10 mouse cellular contexts compared by ENCODE assay signal in genomic region chr11:94469136-94470064, GRCm38 (mm10). TPM values are rescaled to one million over a fixed set of nuclear protein-coding genes. Genes with fewer than 3 reads are reported as not detected.
A peak's percentile ranks its signal among the peaks of the same experiment; 100 is the strongest.
DNase-seq lines count a peak whose midpoint lies in the region; ATAC-seq lines count a peak whose summit lies in the region.
"Had no signal": no experiment of that assay in that cellular context is flagged by ENCODE, and none has a peak within 500 bp of the region (broad histone marks: within the 10 kb centered on the region; RNA-seq: fewer than 3 reads in every experiment).

No protein-coding gene starts in this region.

- peaks cover 98% of the 10 kb centered on the region for H3K4me1 ChIP-seq in embryonic facial prominence, embryonic 10.5 days
- peaks cover 76% of the 10 kb centered on the region for H3K4me1 ChIP-seq in hindbrain, embryonic 12.5 days
- peaks cover 53% of the 10 kb centered on the region for H3K4me1 ChIP-seq in midbrain, embryonic 16.5 days (ENCODE audit: control insufficient read depth, insufficient read depth, low read length)

- no peaks in the 10 kb centered on the region for H3K9me3 ChIP-seq in embryonic facial prominence, embryonic 10.5 days
- no peaks in the 10 kb centered on the region for H3K9me3 ChIP-seq in hindbrain, embryonic 12.5 days (replicated peaks)
- H3K9me3 ChIP-seq in midbrain, embryonic 16.5 days (replicated peaks; ENCODE audit: control insufficient read depth, low read length, poor library complexity, severe bottlenecking) = no peaks in the 10 kb centered on the region
- H3K9me3 ChIP-seq: megakaryocyte, embryonic 14.5 days had no signal

- H3K9ac ChIP-seq in hindbrain, embryonic 12.5 days = peak overlapping the region; percentile 41
- H3K9ac ChIP-seq in midbrain, embryonic 16.5 days (ENCODE audit: low read depth, low read length) = peak overlapping the region; percentile 4

- ATAC-seq in hindbrain, embryonic 12.5 days (ENCODE audit: low FRiP score) = peak; percentile 3; the same call in 1 of the 2 replicates
- ATAC-seq in midbrain, embryonic 16.5 days = no peak
- ATAC-seq: activated CD4-positive, CD25-positive, alpha-beta regulatory T cell, adult 4 months had no signal

- 27% methylated on average over 9 of the region's 9 CpGs for WGBS in embryonic facial prominence, embryonic 10.5 days
- 15% methylated on average over 9 of the region's 9 CpGs for WGBS in hindbrain, embryonic 12.5 days
- 8% methylated on average over 9 of the region's 9 CpGs for WGBS in midbrain, embryonic 16.5 days

- H3K27me3 ChIP-seq in embryonic facial prominence, embryonic 10.5 days (replicated peaks; ENCODE audit: low read depth, poor library complexity, severe bottlenecking) = peaks cover 45% of the 10 kb centered on the region
- H3K27me3 ChIP-seq in hindbrain, embryonic 12.5 days = peaks cover 14% of the 10 kb centered on the region
- no peaks in the 10 kb centered on the region for H3K27me3 ChIP-seq in midbrain, embryonic 16.5 days (ENCODE audit: control insufficient read depth, insufficient read depth, low read depth, low read length)

- peak; percentile 47 for DNase-seq in kidney, postnatal 10 days
- no peak for DNase-seq in kidney, adult 8-10 months
- peak; percentile 47 for DNase-seq in embryonic facial prominence, embryonic 10.5 days (ENCODE audit: low spot score)
- no peak for DNase-seq in frontal cortex, postnatal 14 days (ENCODE audit: low spot score in 2 of 2)
- no peak for DNase-seq in ovary, postnatal 36 days (ENCODE audit: low spot score)
- no peak for DNase-seq in urinary bladder, postnatal 25 days (ENCODE audit: low spot score)

- peak overlapping the region; percentile 91 for H3K27ac ChIP-seq in embryonic facial prominence, embryonic 10.5 days (replicated peaks)
- peak overlapping the region; percentile 93 for H3K27ac ChIP-seq in hindbrain, embryonic 12.5 days
- H3K27ac ChIP-seq in midbrain, embryonic 16.5 days (ENCODE audit: low read length) = peak overlapping the region; percentile 90

- H3K4me2 ChIP-seq in hindbrain, embryonic 12.5 days (replicated peaks) = peak overlapping the region; percentile 97
- peak overlapping the region; percentile 82 for H3K4me2 ChIP-seq in midbrain, embryonic 16.5 days (ENCODE audit: low read length)

- peaks cover 11% of the 10 kb centered on the region; the same call in 1 of the 2 replicates for H3K36me3 ChIP-seq in embryonic facial prominence, embryonic 10.5 days (replicated peaks)
- H3K36me3 ChIP-seq in hindbrain, embryonic 12.5 days = no peaks in the 10 kb centered on the region
- no peaks in the 10 kb centered on the region for H3K36me3 ChIP-seq in midbrain, embryonic 16.5 days (ENCODE audit: control insufficient read depth, insufficient read depth, low read length)

- peak overlapping the region; percentile 82 for H3K4me3 ChIP-seq in embryonic facial prominence, embryonic 10.5 days
- 0 out of 2 replicates have a peak overlapping the region, but pooled peaks have one; percentile 2 for H3K4me3 ChIP-seq in hindbrain, embryonic 12.5 days
- H3K4me3 ChIP-seq in midbrain, embryonic 16.5 days (ENCODE audit: low read depth, low read length) = peak overlapping the region; percentile 10; the same call in 1 of the 2 replicates
- H3K4me3 ChIP-seq: megakaryocyte, embryonic 14.5 days had no signal

RNA-seq across cellular contexts. Expression of gene Cacna1g, which starts 4.6 kb away (rescaled TPM):
- polyA plus RNA-seq in embryonic facial prominence, embryonic 10.5 days (2016; fragmentation: Nextera tagmentation; extraction: Ambion mirVana) = 6.5 and 13.5 TPM in 2 replicates
- polyA plus RNA-seq in hindbrain, embryonic 12.5 days (2016; fragmentation: Nextera tagmentation; extraction: Ambion mirVana) = 19.1 and 21.4 TPM in 2 replicates
- 18.4 and 21.2 TPM in 2 replicates for polyA plus RNA-seq in midbrain, embryonic 16.5 days (2015; fragmentation: Nextera tagmentation; extraction: Ambion mirVana)
- polyA plus RNA-seq: activated CD4-positive, CD25-positive, alpha-beta regulatory T cell, adult 4 months had no signal

RNA-seq across cellular contexts. Expression of gene Spata20, which starts 16.6 kb away (rescaled TPM):
- not detected in 2 replicates for polyA plus RNA-seq in embryonic facial prominence, embryonic 10.5 days (2016; fragmentation: Nextera tagmentation; extraction: Ambion mirVana)
- 0.08 TPM in 1 of 2 replicates, not detected in the other for polyA plus RNA-seq in hindbrain, embryonic 12.5 days (2016; fragmentation: Nextera tagmentation; extraction: Ambion mirVana)
- polyA plus RNA-seq in midbrain, embryonic 16.5 days (2015; fragmentation: Nextera tagmentation; extraction: Ambion mirVana) = 0.43 and 0.66 TPM in 2 replicates
- polyA plus RNA-seq: activated CD4-positive, CD25-positive, alpha-beta regulatory T cell, adult 4 months had no signal

RNA-seq across cellular contexts. Expression of gene Epn3, which starts 30.4 kb away (rescaled TPM):
- 4.5 and 4.7 TPM in 2 replicates for polyA plus RNA-seq in embryonic facial prominence, embryonic 10.5 days (2016; fragmentation: Nextera tagmentation; extraction: Ambion mirVana)
- 1.7 and 2.5 TPM in 2 replicates for polyA plus RNA-seq in hindbrain, embryonic 12.5 days (2016; fragmentation: Nextera tagmentation; extraction: Ambion mirVana)
- 0.43 and 0.57 TPM in 2 replicates for polyA plus RNA-seq in midbrain, embryonic 16.5 days (2015; fragmentation: Nextera tagmentation; extraction: Ambion mirVana)
- polyA plus RNA-seq: activated CD4-positive, CD25-positive, alpha-beta regulatory T cell, adult 4 months had no signal

RNA-seq across cellular contexts. Expression of gene Mycbpap, which starts 52.1 kb away (rescaled TPM):
- polyA plus RNA-seq in embryonic facial prominence, embryonic 10.5 days (2016; fragmentation: Nextera tagmentation; extraction: Ambion mirVana) = 2.7 and 3.6 TPM in 2 replicates
- 4.2 and 5.2 TPM in 2 replicates for polyA plus RNA-seq in hindbrain, embryonic 12.5 days (2016; fragmentation: Nextera tagmentation; extraction: Ambion mirVana)
- 4.9 and 5.6 TPM in 2 replicates for polyA plus RNA-seq in midbrain, embryonic 16.5 days (2015; fragmentation: Nextera tagmentation; extraction: Ambion mirVana)
- polyA plus RNA-seq: activated CD4-positive, CD25-positive, alpha-beta regulatory T cell, adult 4 months had no signal

Comparison
In these comparisons a context has a peak if more than half of its experiments do, and no peak if none do; other contexts are left out.
1. DNase-seq: peak in kidney, postnatal 10 days (single experiment) and embryonic facial prominence, embryonic 10.5 days (single experiment); none in kidney, adult 8-10 months (0 of 2), frontal cortex, postnatal 14 days (0 of 2), ovary, postnatal 36 days (single experiment) and urinary bladder, postnatal 25 days (single experiment).
2. H3K4me3 ChIP-seq: peak in every context shown above with its lines; median percentile 82 in embryonic facial prominence, embryonic 10.5 days; 10 in midbrain, embryonic 16.5 days; 2 in hindbrain, embryonic 12.5 days.
3. Peak in every context shown above with its lines, with median percentiles within 50 percentile points of each other: H3K27ac ChIP-seq.